In the genomic region with DNA sequence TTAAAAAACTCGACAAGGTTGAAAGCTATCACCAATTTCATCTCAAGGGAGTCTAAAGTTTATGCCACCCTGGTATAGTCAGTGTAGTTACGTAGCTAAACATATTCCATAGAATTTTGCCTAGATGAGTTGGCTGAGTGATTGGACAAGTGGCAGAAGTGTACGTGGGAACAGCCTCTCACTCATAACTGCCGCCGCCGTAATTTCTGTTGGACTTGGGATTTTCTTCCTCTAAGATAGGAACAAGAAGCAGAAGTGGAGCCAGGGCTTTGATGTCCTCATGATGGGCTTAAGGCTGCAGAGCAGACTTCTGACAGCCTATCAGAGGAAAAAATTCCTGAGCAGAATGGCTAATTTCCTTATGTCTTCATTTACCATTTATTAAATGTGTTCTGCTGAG, we compare ENCODE assay signal across 11 mouse cellular contexts. TPM values are rescaled to one million over a fixed set of nuclear protein-coding genes. Genes with fewer than 3 reads are reported as not detected.
DNase-seq lines count a peak whose midpoint lies in the region; ATAC-seq and TF ChIP-seq lines count a peak whose summit lies in the region.
"Had no signal": no experiment of that assay in that cellular context is flagged by ENCODE, and none has a peak within 500 bp of the region (broad histone marks: within the 10 kb centered on the region; RNA-seq: fewer than 3 reads in every experiment).

No protein-coding gene starts in this region.

- no peak overlapping the region for H3K4me3 ChIP-seq in limb, embryonic 13.5 days

- ATAC-seq in limb, embryonic 13.5 days (ENCODE audit: low FRiP score, low read depth), result no peak

- intact Hi-C loops in heart, postnatal 10 days (cut with DNase I), result no loop called here
- intact Hi-C loops in left cerebral cortex, postnatal 25 days (cut with DNase I), result loop anchor here (1.0 to 5.0 kb wide), 3 partner anchors 10 to 42 kb away; no protein-coding TSS in a partner anchor
- intact Hi-C loops in left cerebral cortex, postnatal 10 days (cut with DNase I), result no loop called here

- H3K27me3 ChIP-seq in limb, embryonic 13.5 days, result no peaks in the 10 kb centered on the region
- H3K27me3 ChIP-seq: Patski had no signal

- WGBS in limb, embryonic 13.5 days, result 57% methylated on average over 6 of the region's 6 CpGs

- TF ChIP-seq CTCF in brain, embryonic 14.5 days (IDR thresholded peaks at IDR 0.05; ENCODE audit: borderline replicate concordance, extremely low read depth, insufficient read depth, insufficient read length), result no peak

- H3K27ac ChIP-seq in limb, embryonic 13.5 days, result peak overlapping the region; percentile 58; the same call in 1 of the 2 replicates

- no peak overlapping the region for H3K9ac ChIP-seq in limb, embryonic 13.5 days

- TF ChIP-seq POLR2A in brain, embryonic 14.5 days (IDR thresholded peaks at IDR 0.05; ENCODE audit: borderline replicate concordance, extremely low read depth, insufficient read depth, insufficient read length, poor library complexity, severe bottlenecking), result no peak

- peak overlapping the region; percentile 23; the same call in 1 of the 2 replicates for H3K4me2 ChIP-seq in limb, embryonic 13.5 days (replicated peaks)

- DNase-seq in heart, adult 11 months, result peak; percentile 89
- no peak for DNase-seq in heart, postnatal 10 days
- peak; percentile 51 to 82 for DNase-seq in left cerebral cortex, postnatal 25 days (ENCODE audit: low spot score in 2 of 2)
- no peak for DNase-seq in left cerebral cortex, postnatal 10 days (ENCODE audit: extremely low spot score in 1 of 2, low spot score in 2 of 2)
- peak; percentile 16 for DNase-seq in brain, embryonic 14.5 days (ENCODE audit: low read depth)
- DNase-seq in layer of hippocampus, adult 9-10 months (ENCODE audit: low spot score), result no peak
- DNase-seq in adrenal gland, adult 2 months, result no peak
- DNase-seq: kidney, adult 8-10 months; left cerebral cortex, postnatal 4 days had no signal

- H3K9me3 ChIP-seq in limb, embryonic 13.5 days, result no peaks in the 10 kb centered on the region

- peaks cover 29% of the 10 kb centered on the region for H3K4me1 ChIP-seq in limb, embryonic 13.5 days

- no peaks in the 10 kb centered on the region for H3K36me3 ChIP-seq in limb, embryonic 13.5 days

RNA-seq across cellular contexts. Expression of a gene that starts 17.5 kb away (rescaled TPM):
- 100 to 1,000 TPM; 177 to 195 TPM for total RNA-seq in heart, postnatal 10 days (2021)
- 100 to 1,000 TPM; 132 to 133 TPM for total RNA-seq in left cerebral cortex, postnatal 25 days (2021)
- total RNA-seq in left cerebral cortex, postnatal 10 days (2021), result 10 to 100 TPM; 95.0 to 98.5 TPM
- polyA plus RNA-seq in brain, embryonic 14.5 days (2012; rRNA removed), result 66.6 and 73.9 TPM in 2 replicates
- 131 and 134 TPM in 2 replicates for polyA plus RNA-seq in limb, embryonic 13.5 days (2015; fragmentation: Nextera tagmentation; extraction: Ambion mirVana)
- total RNA-seq in adrenal gland, adult 2 months (2021), result 10 to 100 TPM; 37.1 to 49.1 TPM
- polyA plus RNA-seq in adrenal gland, adult 2 months (2012; rRNA removed), result 146 and 147 TPM in 2 replicates

RNA-seq across cellular contexts. Expression of a gene that starts 30.7 kb away (rescaled TPM):
- total RNA-seq in heart, postnatal 10 days (2021), result 100 to 1,000 TPM; 327 to 358 TPM
- total RNA-seq in left cerebral cortex, postnatal 25 days (2021), result 100 to 1,000 TPM; 243 to 244 TPM
- 100 to 1,000 TPM; 213 to 225 TPM for total RNA-seq in left cerebral cortex, postnatal 10 days (2021)
- polyA plus RNA-seq in brain, embryonic 14.5 days (2012; rRNA removed), result 88.3 and 93.9 TPM in 2 replicates
- polyA plus RNA-seq in limb, embryonic 13.5 days (2015; fragmentation: Nextera tagmentation; extraction: Ambion mirVana), result 27.8 and 31.2 TPM in 2 replicates
- total RNA-seq in adrenal gland, adult 2 months (2021), result 100 to 1,000 TPM; 482 to 621 TPM
- polyA plus RNA-seq in adrenal gland, adult 2 months (2012; rRNA removed), result 402 and 442 TPM in 2 replicates

Comparison
In these comparisons a context has a peak if more than half of its experiments do, and no peak if none do; other contexts are left out.
1. DNase-seq: peak in heart, adult 11 months (single experiment), left cerebral cortex, postnatal 25 days (2 of 2) and brain, embryonic 14.5 days (single experiment); none in heart, postnatal 10 days (0 of 2), left cerebral cortex, postnatal 10 days (0 of 2), layer of hippocampus, adult 9-10 months (single experiment) and adrenal gland, adult 2 months (single experiment).